Mouse (Mus musculus): ENCODE results near the gene Sik1.

Sik1 gene

DNA sequence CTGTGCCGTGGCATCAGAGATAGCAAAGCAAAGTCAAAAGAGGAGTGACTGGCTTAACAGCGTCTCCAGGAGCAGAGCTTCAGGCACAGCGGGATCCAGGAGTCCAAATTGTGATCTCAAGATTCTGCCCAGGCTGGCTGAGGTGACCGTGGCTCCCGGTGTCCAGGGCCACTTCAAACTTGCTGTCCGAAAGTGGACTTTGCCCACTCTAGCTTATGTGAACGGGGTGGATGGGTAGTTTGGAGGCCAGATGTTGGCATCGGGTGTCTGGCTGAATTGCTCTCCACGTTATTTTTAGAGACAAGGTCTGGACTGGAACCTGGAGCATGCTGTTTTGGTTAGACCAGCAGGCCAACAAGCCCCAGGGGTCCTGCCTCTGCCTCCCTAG, 23.0 kb downstream of the Sik1 start:
- no peak for DNase-seq (ENCODE audit: extremely low read depth, low read depth)

DNA sequence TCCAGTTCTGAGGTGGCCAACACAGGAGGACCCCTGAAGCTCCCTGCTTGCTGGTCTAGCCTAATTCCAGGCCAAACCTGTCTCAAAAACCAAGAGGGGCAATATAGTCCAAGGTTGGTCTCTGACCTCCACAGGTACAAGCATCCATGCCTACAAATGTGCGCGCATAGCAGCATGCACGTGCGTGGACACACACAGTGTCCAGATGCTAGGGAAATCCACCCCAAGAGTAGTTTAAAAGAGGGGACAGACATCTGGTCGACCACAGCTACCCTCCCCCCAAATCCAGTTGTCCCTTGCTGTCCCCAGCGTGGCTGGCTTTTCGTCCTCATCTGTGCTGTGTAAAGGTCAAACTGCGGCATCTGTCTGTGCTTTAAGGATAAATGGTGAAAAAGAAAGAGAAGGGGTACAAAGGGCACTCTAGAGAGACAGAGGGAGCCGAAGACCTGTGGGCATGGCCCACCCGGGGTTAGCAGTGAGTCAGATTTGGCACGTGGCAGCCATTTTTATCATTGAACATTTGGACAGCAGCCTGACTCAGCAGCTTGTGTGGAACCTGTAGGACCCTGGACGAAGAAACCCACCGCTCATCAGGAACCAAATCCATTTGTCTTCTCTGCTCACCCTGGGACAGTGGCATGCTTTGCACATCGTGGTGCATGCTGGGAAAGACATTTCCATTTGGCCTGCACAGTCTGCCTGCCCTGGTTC, 23.6 kb downstream of the Sik1 start:
- no peak for DNase-seq (ENCODE audit: extremely low read depth, low read depth)

DNA sequence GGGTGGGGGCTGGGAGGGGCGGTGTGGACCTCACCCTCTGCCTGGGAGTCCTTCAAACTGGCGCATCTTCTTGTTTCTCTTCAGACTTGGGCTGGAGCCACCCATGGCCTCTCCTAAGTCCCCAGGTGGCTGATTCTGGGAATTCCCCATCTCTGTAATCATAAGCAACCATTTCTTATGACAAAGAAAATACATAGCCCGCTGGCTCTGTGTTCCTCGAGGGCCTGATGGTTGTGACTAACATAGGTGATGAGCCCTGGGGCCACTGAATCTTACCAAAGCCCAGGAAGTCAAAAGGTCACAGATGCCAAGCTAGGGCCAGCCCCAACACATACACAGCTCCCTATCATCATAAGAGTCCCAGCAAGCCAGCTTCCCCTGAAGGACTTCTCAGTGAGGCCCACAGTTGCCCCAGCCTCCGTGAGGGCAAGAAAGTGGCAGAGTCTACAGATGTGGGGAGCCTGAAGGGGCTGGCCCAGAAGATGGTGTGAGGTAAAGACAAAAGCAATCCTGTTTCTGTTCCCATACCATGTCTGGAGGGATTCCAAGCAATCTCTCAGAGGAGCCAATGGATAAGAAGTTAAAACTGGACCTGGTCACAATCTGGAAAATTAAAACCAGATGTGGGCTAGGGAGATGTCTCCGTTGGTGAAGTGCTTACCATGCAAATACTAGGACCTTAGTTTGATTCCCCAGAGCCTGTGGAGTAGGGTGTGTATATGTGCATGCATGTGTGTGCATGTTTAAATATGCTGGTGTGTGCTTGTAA, 24.3 kb downstream of the Sik1 start:
- no peak for DNase-seq (ENCODE audit: extremely low read depth, low read depth)

DNA sequence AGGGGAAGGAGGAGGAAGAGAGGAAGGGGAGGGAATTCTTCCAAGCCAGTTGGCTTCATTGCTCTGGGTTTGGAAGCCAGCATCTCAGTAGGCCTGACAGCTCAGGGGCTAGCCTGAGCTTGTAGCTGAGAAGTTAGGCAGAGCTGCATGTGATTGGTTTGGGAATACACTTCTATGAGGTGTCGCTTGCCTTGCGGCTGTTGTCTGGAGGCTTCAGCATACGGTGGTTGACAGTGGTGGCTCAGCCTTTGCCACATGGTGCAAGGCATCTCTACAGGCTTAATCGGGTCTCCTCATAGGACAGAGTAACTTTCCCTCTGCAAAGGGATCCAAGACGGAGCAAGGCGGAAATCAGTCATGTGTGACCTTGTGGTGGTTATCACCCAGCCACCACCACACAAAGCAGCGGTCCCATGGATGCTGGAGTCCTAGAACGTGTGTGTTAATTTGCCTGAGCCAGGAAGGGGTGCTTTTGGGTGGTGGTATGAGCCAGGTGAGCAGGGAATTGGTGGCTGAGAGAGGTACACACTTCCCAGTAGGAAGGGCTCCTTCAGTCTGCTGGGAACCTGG, 25.0 kb downstream of the Sik1 start:
- no peak for DNase-seq (ENCODE audit: extremely low read depth, low read depth)

- DNase-seq (ENCODE audit: extremely low read depth, low read depth): no peak
Observed at GRCm38 (mm10) chr17:31828916-31829315, 26.7 kb downstream of the Sik1 start.

- no peak for DNase-seq (ENCODE audit: extremely low read depth, low read depth)
Observed at GRCm38 (mm10) chr17:31828118-31828517, 27.5 kb downstream of the Sik1 start.

DNA sequence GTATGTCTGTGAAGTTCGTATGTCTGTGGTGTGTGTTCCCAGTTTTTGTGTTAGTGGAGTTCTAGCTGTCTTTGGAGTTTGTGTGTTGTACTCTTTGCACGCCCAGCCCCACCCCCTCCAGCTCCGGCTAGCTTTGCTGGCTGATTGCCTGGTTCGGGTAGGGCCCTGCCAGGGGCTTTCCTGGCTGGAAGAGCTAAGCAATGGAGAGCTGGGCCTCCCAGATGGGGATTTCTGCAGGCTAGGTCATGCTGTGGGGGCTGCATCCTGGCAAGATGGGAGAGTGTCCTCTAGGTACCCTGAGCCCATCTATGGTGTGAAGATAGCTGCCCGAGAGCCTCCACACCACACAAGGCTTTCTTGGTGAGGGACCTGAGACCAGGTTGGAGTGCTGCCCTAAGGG, 28.4 kb downstream of the Sik1 start:
- no peak for DNase-seq (ENCODE audit: extremely low read depth, low read depth)

GRCm38 (mm10) chr17:31826669-31827068, 28.9 kb downstream of the Sik1 start:
- DNase-seq (ENCODE audit: extremely low read depth, low read depth): no peak

GRCm38 (mm10) chr17:31825678-31826077, 29.9 kb downstream of the Sik1 start:
- DNase-seq (ENCODE audit: extremely low read depth, low read depth): no peak

- DNase-seq (ENCODE audit: extremely low read depth, low read depth): no peak
Observed at GRCm38 (mm10) chr17:31824812-31825211, 30.8 kb downstream of the Sik1 start.

DNA sequence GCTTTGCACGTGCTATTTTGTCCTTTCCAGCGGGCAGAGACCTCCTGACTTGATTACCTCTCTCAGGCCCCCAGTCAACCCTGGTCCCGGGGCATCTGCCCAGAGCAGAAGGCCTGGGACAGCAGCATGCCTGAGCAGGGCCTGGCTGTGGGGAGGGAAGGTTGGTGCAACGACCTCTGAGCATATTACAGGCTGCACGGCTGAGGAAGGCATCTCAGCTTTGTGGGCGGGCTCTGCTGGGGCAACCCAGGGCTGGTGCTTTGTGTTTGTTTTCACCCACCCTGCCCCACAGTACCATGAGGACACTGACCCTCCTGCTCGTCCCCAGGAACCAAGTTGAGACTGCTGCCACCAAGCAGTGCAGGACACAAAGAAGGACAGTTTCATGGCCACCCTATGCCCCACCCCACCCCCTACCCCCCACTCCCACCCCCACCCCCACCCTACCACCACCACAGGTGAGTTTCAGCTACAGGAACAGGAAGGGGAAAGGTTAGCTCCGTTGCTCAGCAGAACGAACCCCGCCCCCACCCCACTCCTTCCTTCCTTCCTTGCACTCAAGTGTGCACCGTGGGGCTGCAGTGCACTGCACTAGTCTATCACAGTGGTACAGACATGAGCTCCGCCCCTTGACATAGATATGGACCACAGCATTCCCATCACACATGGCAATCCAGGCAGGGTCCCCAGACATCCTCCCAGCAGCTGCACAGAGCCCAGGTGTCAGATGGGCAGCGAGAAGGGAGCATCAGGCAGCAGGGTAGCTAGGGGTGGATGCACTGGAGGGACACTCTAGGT, 34.3 kb downstream of the Sik1 start:
- no peak for DNase-seq (ENCODE audit: extremely low read depth, low read depth)

DNA sequence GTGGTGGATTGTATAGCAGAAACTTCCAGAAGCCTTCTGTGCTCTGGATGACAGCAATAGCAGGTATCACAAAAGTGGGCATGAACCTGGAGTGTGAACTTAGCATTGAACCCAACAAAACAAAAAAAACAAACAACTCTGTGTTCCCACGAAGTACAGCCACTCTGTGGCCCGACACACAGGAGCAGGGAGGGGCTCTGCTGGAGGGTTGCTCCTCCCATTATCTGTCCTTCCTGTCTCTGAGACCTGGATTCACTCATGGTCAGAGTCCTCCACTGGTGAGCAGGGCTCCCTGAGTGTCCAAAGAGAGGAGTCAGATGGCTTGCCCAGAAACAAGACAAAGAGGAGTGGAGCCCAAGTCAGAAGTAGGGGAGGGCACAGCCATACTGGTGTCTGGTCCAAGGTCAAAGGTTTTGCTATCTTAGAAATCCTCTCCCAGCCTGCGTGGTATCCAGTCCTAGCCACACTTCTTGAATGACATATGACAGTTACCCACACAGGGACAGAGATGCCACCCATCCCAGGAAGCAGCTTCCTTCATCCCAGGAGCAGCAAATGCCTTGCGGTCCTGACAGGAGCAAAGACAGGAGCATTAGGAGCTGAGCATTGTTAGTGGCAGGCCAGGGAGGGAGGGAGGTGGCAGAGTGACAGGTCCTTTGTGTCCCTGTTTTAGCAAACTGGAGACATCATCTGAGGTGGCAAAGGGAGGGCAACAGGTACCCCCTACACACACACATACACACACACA, 35.3 kb downstream of the Sik1 start:
- DNase-seq (ENCODE audit: extremely low read depth, low read depth): no peak

GRCm38 (mm10) chr17:31819372-31819771, 36.2 kb downstream of the Sik1 start:
- no peak for DNase-seq (ENCODE audit: extremely low read depth, low read depth)

DNA sequence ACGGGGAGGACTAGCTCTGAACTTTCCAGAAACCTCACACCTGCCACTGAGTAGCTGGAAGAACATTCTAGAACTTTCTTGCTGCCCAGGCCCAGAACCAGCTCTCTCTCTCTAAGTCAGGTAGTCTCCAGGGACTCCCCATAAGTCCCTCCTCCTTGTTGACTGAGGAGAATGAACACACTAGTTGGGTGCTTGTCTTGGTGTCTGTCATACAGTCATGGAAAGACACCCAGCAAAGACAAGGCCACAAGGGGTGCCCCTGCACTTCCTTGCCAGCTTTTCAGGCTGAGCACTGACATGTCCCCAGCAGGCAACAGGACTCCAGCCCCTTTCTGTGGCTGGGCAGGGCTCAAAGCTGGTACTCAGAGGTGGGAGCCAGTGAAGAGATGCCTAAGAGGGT, 37.8 kb downstream of the Sik1 start:
- DNase-seq (ENCODE audit: extremely low read depth, low read depth): no peak

- DNase-seq (ENCODE audit: extremely low read depth, low read depth): no peak
Observed at GRCm38 (mm10) chr17:31817203-31817602, 38.4 kb downstream of the Sik1 start.

DNA sequence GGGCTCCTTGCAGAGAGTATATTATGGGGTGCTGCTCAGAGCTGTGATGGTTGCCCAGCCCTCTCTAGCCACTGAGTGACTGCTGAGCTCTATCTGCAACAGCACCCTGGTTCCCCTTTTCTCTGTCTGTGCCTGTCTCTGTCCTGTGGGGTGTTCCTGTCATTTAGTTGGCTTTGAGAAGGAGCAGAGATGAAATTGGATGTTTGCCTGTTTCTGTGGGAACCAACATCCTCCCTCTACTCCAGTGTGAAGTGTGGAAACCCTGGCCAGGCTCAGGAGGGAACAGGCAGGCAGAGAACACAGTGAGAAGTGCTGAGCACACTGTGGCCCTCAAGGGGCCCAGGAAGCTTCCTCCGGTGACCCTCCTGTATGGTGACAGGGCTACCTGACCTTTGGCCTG, 40.8 kb downstream of the Sik1 start:
- peak; percentile 7 for DNase-seq (ENCODE audit: extremely low read depth, low read depth)

DNA sequence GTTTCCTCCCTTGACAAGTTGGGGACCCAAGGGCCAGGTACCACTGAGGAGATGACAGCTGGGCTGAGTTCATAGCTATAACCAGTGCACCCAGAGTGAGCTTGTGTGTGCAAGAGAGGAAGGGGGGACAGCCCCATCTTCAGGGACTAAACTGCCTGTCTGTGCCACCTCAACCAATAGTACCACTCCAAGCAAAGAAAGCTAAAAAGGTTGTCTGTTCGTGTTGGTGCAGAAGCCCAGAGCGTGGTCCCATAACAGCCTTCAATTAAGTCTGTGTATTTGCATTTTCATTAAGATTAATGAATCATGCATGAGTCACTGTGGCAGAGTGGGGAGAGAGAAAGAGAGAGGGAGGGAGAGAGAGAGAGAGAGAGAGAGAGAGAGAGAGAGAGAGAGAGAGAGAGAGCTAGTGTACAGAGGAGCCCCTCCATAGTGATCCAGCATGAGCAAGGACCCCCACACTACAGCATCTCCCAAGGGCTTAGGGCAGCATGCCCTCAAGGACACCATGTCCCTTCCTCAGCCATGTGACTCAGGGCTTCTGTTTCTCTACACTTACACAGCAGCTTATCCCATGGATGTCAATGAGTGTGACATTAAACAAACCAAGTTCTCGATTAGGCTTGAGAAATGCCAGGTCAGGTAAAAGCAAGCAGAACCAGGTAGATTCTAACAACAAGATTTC, 41.5 kb downstream of the Sik1 start:
- no peak for DNase-seq (ENCODE audit: extremely low read depth, low read depth)

DNA sequence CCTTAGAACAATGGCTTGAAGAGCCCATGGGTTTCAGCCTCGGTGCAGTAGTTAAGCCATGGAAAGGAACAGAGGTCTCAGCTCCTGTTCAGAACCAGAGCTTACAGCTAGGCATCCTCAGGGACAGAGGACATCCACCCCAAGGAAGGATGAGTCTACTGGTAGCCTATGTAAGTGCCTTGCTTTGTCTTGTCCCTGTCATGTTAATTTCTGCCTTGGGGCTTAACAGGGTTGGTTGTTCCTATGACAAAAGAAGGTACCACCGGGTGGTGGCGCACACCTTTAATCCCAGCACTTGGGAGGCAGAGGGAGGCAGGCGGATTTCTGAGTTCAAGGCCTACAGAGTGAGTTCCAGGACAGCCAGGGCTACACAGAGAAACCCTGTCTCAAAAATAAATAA, 44.3 kb downstream of the Sik1 start:
- DNase-seq (ENCODE audit: extremely low read depth, low read depth): no peak

DNA sequence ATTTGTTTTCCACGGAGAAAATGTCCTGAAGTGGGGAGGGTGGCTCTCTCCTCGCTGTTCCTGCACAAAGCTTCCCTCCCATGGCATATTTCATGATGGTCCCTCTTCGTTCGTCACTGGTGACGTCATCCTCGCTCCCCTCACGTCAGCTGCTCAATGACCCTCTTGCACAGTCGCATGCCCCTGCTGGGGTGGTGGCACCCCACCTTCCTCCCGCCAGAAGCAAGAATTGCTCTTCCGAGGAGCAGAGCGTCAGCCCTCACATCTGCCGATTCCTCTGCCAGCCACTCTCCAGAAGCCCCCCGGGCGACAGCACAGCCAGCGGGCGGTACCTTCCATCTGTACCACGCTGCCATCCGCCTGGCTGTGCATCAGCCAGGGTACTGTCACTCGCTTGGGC, 45.7 kb downstream of the Sik1 start:
- no peak for DNase-seq (ENCODE audit: extremely low read depth, low read depth)

GRCm38 (mm10) chr17:31809136-31809535, 46.5 kb downstream of the Sik1 start:
- no peak for DNase-seq (ENCODE audit: extremely low read depth, low read depth)
